Mouse (Mus musculus) lung, embryonic 15.5 days (tissue): Measurements from ENCODE around the gene Erfe. TPM values are rescaled to one million over a fixed set of nuclear protein-coding genes. Genes with fewer than 3 reads are reported as not detected.

Experiments used
- ATAC-seq: fragments of 200-750 bp; cut with Nextera tagmentation; 2 replicates; pipeline ENCODE4 v1.8.0; 2017; ENCODE audit warnings: moderate number of reproducible peaks, borderline replicate concordance; ENCODE audit not compliant: low FRiP score, low TSS enrichment; ENCODE audit errors: extremely low read depth
- H3K27ac ChIP-seq: fragments of 300-500 bp; sonication (generic); 2 replicates; pipeline ENCODE4 v1.5.1; 2015; ENCODE audit warnings: moderate library complexity, mild to moderate bottlenecking, inconsistent platforms
- H3K27me3 ChIP-seq: fragments of 300-500 bp; sonication (generic); 2 replicates; pipeline ENCODE4 v1.6.1; 2015; ENCODE audit warnings: inconsistent platforms
- H3K36me3 ChIP-seq: fragments of 300-500 bp; sonication (generic); 2 replicates; pipeline ENCODE4 v1.6.1; 2015; ENCODE audit warnings: inconsistent platforms
- H3K4me1 ChIP-seq: fragments of 300-500 bp; sonication (generic); 2 replicates; pipeline ENCODE4 v1.6.1; 2015; ENCODE audit warnings: inconsistent platforms
- H3K4me2 ChIP-seq: fragments of 300-500 bp; sonication (generic); 2 replicates; pipeline ENCODE4 v1.6.1; 2015; ENCODE audit warnings: inconsistent platforms, mild to moderate bottlenecking, moderate library complexity
- H3K4me3 ChIP-seq: fragments of 300-500 bp; sonication (generic); 2 replicates; pipeline ENCODE4 v1.5.1; 2015; ENCODE audit warnings: mild to moderate bottlenecking, inconsistent platforms
- H3K9ac ChIP-seq: fragments of 300-500 bp; sonication (generic); 2 replicates; pipeline ENCODE4 v1.6.1; 2015; ENCODE audit warnings: inconsistent platforms
- H3K9me3 ChIP-seq: fragments of 300-500 bp; sonication (generic); 2 replicates; pipeline ENCODE4 v1.6.1; 2016; ENCODE audit warnings: inconsistent platforms
- WGBS: fragments of 180-500 bp; shearing (Covaris S2); methylation state at CpG from one replicate; pipeline ENCODE4 v1.1.7; 2015; 5-methylcytosine and 5-hydroxymethylcytosine counted together
- polyA plus RNA-seq: library from polyadenylated mRNA; unstranded; fragments of >200 nt; fragmentation: Nextera tagmentation; extraction: Ambion mirVana; gene quantifications from 2 replicates; pipeline ENCODE4 v1.2.1, GENCODE M21; 2015

The Erfe gene
- polyA plus RNA-seq, 1 experiment from 2014 or later: 3.3 TPM

DNA sequence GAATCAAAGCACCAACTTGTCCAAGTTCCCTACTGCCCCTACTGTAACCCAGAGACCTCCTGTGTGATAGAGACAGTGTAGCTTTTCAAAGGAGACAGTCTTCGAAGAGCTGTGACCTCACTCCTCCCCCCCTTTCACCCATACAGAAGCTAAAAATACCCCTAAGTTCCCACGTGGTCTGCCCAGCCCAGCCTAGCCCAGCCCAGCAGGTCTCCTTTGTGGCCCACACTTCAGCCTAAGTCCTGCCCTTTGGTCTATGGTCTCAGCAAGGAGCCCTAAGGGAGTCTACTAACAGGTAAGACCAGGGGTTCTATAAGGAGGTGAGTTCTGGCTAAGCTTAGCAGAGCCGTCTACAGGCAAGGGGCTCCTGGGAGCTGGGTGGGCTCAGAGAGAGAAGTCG is 15.4 kb upstream of the Erfe start, which contains the start of gene Klhl30:
Gene Klhl30, plus strand, starts transcription at position 176 of the 400 bp plus-strand sequence.
- no peak for ATAC-seq

DNA sequence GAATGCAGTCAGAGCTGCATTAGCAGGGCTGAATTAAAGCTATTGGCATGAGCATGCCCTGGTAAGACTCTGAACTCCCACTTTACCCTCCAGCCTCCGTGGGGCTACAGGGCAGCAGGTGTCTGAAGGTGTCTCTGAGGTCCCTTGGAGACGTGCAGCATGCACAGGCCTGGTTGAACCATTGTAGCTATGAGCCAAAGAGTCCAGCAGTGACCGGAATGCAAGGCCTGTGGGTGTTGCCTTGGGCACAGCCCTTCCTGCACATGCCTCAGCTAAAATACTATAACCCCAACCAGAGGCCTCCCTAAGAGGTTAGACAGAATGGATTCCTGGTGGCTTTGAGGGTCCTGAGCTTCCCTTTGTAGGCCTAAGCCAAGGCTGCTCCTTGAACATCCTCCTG is 15.0 kb upstream of the Erfe start:
- Histone ChIP-seq H3K27ac (no peak overlapping the region), H3K9me3 (no peaks in the 10 kb centered on the region), H3K4me2 (no peak overlapping the region), H3K9ac (no peak overlapping the region), H3K4me1 (no peaks in the 10 kb centered on the region), H3K36me3 (no peaks in the 10 kb centered on the region), H3K4me3 (no peak overlapping the region), H3K27me3 (peaks cover 6% of the 10 kb centered on the region)
- ATAC-seq: no peak
- 69% methylated on average over 3 of the region's 3 CpGs for WGBS

More for the DNA sequence above, 15.4 kb upstream of the Erfe start, which contains the start of gene Klhl30:
- peaks cover 10% of the 10 kb centered on the region for H3K27me3 ChIP-seq
- no peak within 1 kb of the TSS for H3K27ac ChIP-seq
- H3K9ac ChIP-seq: no peak within 1 kb of the TSS
- no peaks in the 10 kb centered on the region for H3K4me1 ChIP-seq
- 49% methylated on average over 4 of the region's 4 CpGs for WGBS
- no peak within 1 kb of the TSS for H3K4me3 ChIP-seq
- H3K9me3 ChIP-seq: no peaks in the 10 kb centered on the region
- no peak within 1 kb of the TSS for H3K4me2 ChIP-seq
- H3K36me3 ChIP-seq: no peaks in the 10 kb centered on the region

DNA sequence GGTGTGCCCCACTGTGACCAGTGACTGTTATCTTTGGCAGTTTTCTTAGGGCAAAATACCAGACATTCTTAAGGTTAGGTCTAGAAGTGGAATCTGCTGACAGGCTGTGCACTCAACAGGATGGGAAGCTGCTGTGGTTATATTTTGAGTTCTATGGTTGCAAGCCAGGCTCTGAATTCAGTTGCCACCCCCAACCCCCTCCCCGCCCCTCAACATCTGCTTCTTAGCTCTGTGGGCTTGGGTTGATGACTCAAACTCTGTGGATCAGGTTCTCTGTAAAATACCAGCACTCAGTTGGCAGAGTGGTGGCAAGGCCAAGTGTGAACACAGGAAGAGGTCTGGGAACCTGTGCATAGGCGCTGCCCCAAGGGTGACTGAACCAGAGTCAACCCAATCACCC is 14.0 kb upstream of the Erfe start:
- Histone ChIP-seq H3K27me3 (no peaks in the 10 kb centered on the region), H3K4me2 (no peak overlapping the region), H3K9me3 (no peaks in the 10 kb centered on the region), H3K9ac (no peak overlapping the region), H3K27ac (no peak overlapping the region), H3K36me3 (no peaks in the 10 kb centered on the region), H3K4me3 (no peak overlapping the region), H3K4me1 (no peaks in the 10 kb centered on the region)
- ATAC-seq: no peak
- 83% methylated on average over 2 of the region's 2 CpGs for WGBS

DNA sequence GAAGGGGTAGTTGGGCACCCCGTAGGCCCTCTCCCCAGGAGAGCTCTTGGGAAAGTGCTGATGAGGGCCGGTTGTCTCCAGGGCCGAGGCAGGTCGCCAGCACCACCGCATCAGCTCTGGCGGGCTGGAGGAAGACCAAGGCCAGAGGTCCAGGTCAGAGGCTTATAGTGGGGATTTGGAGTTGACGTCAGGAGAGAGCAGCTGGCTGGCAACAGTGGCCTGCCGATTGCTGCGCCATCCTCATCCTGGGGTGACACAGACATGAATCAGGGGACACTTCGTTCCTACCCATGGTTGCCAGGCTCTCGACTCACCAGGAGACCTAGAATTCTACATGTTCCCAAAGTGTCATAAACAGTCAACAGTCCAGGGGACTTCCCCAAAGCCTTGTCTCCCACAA is 10.1 kb upstream of the Erfe start:
- Histone ChIP-seq H3K4me3 (no peak overlapping the region), H3K9ac (no peak overlapping the region), H3K36me3 (no peaks in the 10 kb centered on the region), H3K9me3 (no peaks in the 10 kb centered on the region), H3K4me2 (no peak overlapping the region), H3K4me1 (no peaks in the 10 kb centered on the region), H3K27ac (no peak overlapping the region), H3K27me3 (no peaks in the 10 kb centered on the region)
- 76% methylated on average over 11 of the region's 11 CpGs for WGBS
- ATAC-seq: no peak

DNA sequence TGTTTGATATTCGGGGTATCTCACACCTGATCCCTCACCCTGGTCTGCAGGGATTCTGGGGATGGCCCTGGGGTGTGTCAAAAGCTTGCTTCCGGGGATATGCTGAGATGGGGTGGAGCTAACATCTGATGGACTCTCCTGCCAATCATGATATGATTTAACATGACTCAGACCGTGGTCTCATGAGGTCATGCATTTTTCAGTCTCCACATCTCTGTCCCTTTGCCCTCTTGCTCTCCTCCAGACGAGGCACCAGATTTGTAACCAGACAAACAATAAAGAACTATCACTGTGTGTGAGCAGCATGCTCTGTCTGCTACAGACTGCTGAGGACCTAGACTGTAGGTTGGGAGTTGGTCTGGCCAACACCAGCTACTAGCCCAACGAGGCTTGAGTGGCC is 4.1 kb upstream of the Erfe start:
- no peaks in the 10 kb centered on the region; the same call in 1 of the 2 replicates for H3K27me3 ChIP-seq
- H3K4me3 ChIP-seq: no peak overlapping the region
- H3K9me3 ChIP-seq: no peaks in the 10 kb centered on the region
- no peaks in the 10 kb centered on the region for H3K36me3 ChIP-seq
- H3K4me2 ChIP-seq: no peak overlapping the region
- H3K9ac ChIP-seq: no peak overlapping the region
- no peak overlapping the region for H3K27ac ChIP-seq
- ATAC-seq: no peak
- WGBS: 71% methylated on average over 5 of the region's 5 CpGs
- H3K4me1 ChIP-seq: peaks cover 17% of the 10 kb centered on the region

DNA sequence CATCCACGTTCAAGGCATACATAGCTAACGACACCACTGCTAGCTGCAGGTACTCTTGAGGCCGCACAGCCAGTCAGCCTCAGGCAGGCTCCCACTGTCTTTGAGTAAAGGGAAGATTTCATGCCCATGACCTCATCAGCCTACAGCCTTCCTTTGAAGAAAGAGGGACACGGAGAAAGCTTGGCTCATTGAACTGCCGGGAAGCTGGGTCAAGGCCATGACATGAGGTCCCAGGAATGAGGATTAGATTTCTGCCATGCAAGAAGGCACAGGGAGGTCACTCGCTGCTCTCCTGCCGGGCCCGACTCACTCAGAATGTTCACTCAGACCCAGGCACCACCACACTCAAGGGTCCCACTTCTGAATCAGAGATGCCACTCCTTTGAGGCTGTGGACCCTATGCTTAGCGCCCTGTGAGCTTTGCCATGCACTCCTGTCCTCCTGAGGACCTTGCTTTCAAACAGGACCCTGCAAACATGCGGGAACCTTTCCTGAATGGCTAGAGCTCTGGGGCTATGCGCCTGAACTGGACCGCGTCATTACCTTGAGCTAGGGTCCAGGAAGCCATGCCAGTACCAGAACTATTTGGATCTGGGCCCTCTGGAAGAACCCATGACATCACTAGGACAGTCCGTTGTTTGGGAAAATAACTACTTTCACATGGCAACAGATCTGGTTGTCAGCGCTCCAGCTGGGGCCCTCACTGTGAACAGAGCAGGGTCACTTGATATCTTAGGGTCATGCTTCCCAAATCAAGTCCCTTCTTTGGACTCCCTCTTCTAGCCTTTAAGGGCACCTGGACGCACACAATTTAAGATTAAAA is 1.2 kb upstream of the Erfe start:
- no peaks in the 10 kb centered on the region for H3K9me3 ChIP-seq
- no peak overlapping the region for H3K9ac ChIP-seq
- no peak overlapping the region for H3K4me2 ChIP-seq
- no peak for ATAC-seq
- WGBS: 90% methylated on average over 16 of the region's 16 CpGs
- H3K4me1 ChIP-seq: peaks cover 17% of the 10 kb centered on the region
- no peak overlapping the region for H3K27ac ChIP-seq
- no peak overlapping the region for H3K4me3 ChIP-seq
- H3K27me3 ChIP-seq: no peaks in the 10 kb centered on the region; the same call in 1 of the 2 replicates
- no peaks in the 10 kb centered on the region for H3K36me3 ChIP-seq

DNA sequence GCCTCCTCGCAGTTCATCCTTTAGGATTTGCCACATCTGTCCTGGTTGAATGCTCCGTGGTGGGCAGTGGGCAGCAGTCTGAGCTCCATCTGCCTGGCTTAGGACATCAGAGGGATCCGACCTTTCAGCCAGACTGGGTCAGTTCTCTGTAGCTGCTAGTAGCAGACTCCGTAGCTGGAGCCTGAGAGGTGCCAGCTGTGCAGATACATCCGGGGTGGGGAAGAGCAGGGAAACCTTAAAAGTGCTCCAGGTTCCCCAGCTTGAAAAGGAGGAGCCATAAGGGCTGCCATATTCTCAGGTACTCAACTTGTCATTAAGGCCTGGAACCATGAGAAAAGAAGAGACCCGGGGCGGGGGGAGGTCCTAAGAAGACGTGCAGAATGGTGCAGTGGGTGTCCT is 415 bp upstream of the Erfe start:
- Histone ChIP-seq H3K4me3 (peak overlapping the region; percentile 53), H3K36me3 (peaks cover under 1% of the 10 kb centered on the region; the same call in 1 of the 2 replicates), H3K9ac (peak overlapping the region; percentile 59), H3K27ac (no peak overlapping the region), H3K27me3 (no peaks in the 10 kb centered on the region; the same call in 1 of the 2 replicates), H3K9me3 (no peaks in the 10 kb centered on the region), H3K4me1 (peaks cover 17% of the 10 kb centered on the region), H3K4me2 (peak overlapping the region; percentile 99)
- no peak for ATAC-seq
- 17% methylated on average over 8 of the region's 8 CpGs for WGBS

DNA sequence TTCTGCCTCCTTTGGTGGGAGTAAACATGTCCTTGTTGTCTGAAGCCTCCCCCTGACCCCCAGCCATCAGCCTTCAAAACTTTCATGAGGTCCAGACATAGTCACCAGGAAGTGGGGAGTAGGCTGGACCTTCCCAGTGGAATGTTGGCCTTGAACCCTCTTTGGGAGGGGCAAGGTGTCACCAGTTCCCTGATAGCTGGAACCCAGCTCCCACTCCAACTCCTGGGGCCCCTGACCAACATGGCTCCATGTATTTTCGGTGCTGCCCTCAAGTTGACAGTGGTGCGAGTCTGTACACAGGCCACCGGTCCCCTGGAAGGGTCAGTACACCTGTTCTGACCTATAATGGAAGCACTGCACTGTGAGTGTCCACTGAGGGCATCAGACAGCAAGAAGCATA is 1.1 kb downstream of the Erfe start:
- WGBS: 94% methylated on average over 3 of the region's 3 CpGs

DNA sequence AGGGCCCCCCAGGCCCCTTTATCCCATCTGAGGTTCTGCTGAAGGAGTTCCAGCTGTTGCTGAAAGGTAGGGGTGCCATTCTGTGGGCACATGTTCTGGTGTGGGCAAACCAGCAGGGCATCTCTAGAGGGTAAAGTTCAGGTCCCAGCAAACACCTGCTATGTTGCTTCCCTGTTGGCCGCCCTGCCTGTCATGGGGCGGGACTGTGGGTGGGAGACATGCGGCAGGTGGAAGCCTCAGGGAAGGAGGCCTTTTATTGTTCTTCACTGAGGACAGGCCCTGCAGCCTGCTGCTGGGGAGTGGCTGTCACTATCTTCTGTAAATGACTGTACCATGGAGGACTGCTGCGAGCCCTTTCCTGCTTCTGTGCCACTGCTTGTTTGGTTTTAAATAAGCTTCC is 3.2 kb downstream of the Erfe start:
- 74% methylated on average over 4 of the region's 4 CpGs for WGBS
- H3K4me1 ChIP-seq: peaks cover 17% of the 10 kb centered on the region
- H3K4me3 ChIP-seq: no peak overlapping the region
- no peak overlapping the region for H3K4me2 ChIP-seq
- no peaks in the 10 kb centered on the region for H3K9me3 ChIP-seq
- no peak overlapping the region for H3K9ac ChIP-seq
- no peak overlapping the region for H3K27ac ChIP-seq
- no peaks in the 10 kb centered on the region; the same call in 1 of the 2 replicates for H3K27me3 ChIP-seq
- no peak for ATAC-seq
- H3K36me3 ChIP-seq: peaks cover 35% of the 10 kb centered on the region

More for the DNA sequence above, 1.1 kb downstream of the Erfe start:
- no peak for ATAC-seq
- H3K9ac ChIP-seq: no peak overlapping the region
- H3K4me2 ChIP-seq: peak overlapping the region; percentile 99; the same call in 1 of the 2 replicates
- H3K4me1 ChIP-seq: peaks cover 17% of the 10 kb centered on the region
- no peak overlapping the region for H3K4me3 ChIP-seq
- H3K27ac ChIP-seq: no peak overlapping the region
- H3K9me3 ChIP-seq: no peaks in the 10 kb centered on the region
- peaks cover 14% of the 10 kb centered on the region for H3K36me3 ChIP-seq
- no peaks in the 10 kb centered on the region; the same call in 1 of the 2 replicates for H3K27me3 ChIP-seq

DNA sequence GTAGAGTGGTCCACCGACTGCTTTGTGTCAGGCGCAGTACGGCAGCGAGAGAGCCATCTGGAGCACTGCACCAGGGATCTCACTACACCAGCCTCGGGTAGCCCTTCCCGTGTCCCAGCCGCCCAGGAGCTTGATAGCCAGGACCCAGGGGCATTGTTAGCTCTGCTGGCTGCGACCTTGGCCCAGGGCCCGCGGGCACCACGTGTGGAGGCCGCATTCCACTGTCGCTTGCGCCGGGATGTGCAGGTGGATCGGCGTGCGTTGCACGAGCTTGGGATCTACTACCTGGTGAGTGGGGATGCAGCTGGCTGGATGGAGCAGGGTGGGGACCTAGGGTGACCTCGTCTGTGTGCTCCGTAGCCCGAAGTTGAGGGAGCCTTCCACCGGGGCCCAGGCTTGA is 3.8 kb downstream of the Erfe start:
- Histone ChIP-seq H3K9me3 (no peaks in the 10 kb centered on the region), H3K36me3 (peaks cover 41% of the 10 kb centered on the region), H3K9ac (no peak overlapping the region), H3K4me2 (no peak overlapping the region), H3K4me3 (no peak overlapping the region), H3K27me3 (no peaks in the 10 kb centered on the region; the same call in 1 of the 2 replicates), H3K4me1 (peaks cover 17% of the 10 kb centered on the region), H3K27ac (no peak overlapping the region)
- no peak for ATAC-seq
- WGBS: 81% methylated on average over 23 of the region's 23 CpGs

DNA sequence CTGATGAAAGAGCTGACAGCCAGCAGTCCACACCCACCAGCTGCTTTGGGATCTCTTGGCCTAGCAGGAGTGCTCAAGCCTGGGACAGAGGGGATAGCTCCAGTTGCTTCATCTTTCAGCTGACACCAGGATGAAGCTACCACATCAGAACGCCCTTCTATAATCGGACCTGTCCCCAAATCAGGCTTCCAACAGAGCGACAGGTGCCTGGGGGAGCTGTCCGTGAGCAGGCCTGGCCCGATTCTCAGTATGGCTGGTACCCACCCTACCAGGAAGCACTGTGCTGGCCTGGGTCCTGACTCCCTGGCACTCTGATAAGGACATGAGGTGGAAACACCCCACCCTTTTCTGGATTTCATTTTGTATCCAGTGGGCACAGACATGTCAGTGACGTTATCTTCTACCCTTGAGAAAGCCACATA is 7.2 kb downstream of the Erfe start:
- Histone ChIP-seq H3K27me3 (no peaks in the 10 kb centered on the region), H3K9me3 (no peaks in the 10 kb centered on the region), H3K4me1 (no peaks in the 10 kb centered on the region), H3K4me2 (no peak overlapping the region), H3K9ac (no peak overlapping the region), H3K36me3 (peaks cover 75% of the 10 kb centered on the region), H3K4me3 (no peak overlapping the region), H3K27ac (no peak overlapping the region)
- no peak for ATAC-seq
- 88% methylated on average over 6 of the region's 6 CpGs for WGBS

DNA sequence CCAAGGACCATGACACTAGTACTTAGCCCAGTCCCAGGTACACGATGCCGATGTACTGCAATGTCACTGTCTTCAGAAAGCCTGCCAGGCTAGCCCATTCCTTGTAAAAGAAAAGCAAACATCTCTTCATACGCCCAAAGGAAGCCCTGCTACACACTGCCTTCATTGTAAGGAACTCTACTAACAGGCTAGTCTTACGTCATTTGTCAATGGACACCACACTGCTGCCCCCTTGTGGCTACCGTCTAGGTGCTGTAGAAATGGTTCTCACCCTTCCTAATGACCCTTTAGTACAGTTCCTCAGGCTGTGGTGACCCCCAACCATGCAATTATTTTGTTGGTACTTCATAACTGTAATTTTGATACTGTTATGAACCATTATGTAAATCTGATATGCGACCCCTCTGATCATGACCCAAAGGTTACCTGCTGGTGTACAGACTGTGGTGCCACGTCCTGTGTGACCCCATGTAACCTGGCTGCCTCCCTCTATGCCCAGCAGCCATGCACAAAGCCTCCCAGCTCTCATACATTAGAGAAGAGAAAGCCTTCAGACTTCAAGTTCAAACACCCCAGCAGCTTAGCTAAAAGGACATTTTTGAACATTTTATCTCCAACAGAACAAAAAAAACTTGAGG is 14.3 kb downstream of the Erfe start:
- peak; percentile 55; the same call in 1 of the 2 replicates for ATAC-seq
- peaks cover 93% of the 10 kb centered on the region for H3K36me3 ChIP-seq
- H3K4me2 ChIP-seq: no peak overlapping the region
- no peaks in the 10 kb centered on the region for H3K4me1 ChIP-seq
- H3K4me3 ChIP-seq: no peak overlapping the region
- WGBS: 50% methylated on average over 7 of the region's 7 CpGs
- no peaks in the 10 kb centered on the region for H3K9me3 ChIP-seq
- H3K27me3 ChIP-seq: no peaks in the 10 kb centered on the region
- H3K9ac ChIP-seq: no peak overlapping the region
- no peak overlapping the region for H3K27ac ChIP-seq
